Mouse (Mus musculus): ENCODE results near the gene Gm49358. TPM values are rescaled to one million over a fixed set of nuclear protein-coding genes. Genes with fewer than 3 reads are reported as not detected.

The Gm49358 gene
- total and polyA plus RNA-seq, 3 experiments: 2.0 TPM; not detected in 2

GRCm38 (mm10) chr10:86860396-86860795 lies 96.6 kb downstream of the Gm49358 start:
- H3K27me3 ChIP-seq (replicated peaks): no peaks in the 10 kb centered on the region
- no peak overlapping the region for H3K27ac ChIP-seq (ENCODE audit: insufficient read depth, low read depth)
- H3K36me3 ChIP-seq (replicated peaks in 1 of 2; ENCODE audit: control insufficient read depth in 1 of 2, insufficient read depth in 1 of 2, low read length in 1 of 2): no peaks in the 10 kb centered on the region
- dilution Hi-C loops (cut with MboI; ENCODE audit: extremely low pct_ligation_motif_present, extremely low pct_unique_long_range_greater_than_20kb, low sequenced_read_pairs) (no loop called here), in situ Hi-C loops (cut with MboI; ENCODE audit: low pct_ligation_motif_present, low pct_unique_long_range_greater_than_20kb, low sequenced_read_pairs) (no loop called here)
- no peak for TF ChIP-seq KAT2A (IDR thresholded peaks at IDR 0.05; ENCODE audit: insufficient replicate concordance, low read length)
- TF ChIP-seq POLR2AphosphoS2 (IDR thresholded peaks at IDR 0.05; ENCODE audit: low read depth, low read length): no peak
- TF ChIP-seq MAZ (IDR thresholded peaks at IDR 0.05; ENCODE audit: low read depth, low read length): no peak
- TF ChIP-seq EP300 (IDR thresholded peaks at IDR 0.05; ENCODE audit: low read length): no peak
- no peak for TF ChIP-seq SIN3A (IDR thresholded peaks at IDR 0.05; ENCODE audit: low read length)
- TF ChIP-seq RAD21 (IDR thresholded peaks at IDR 0.05; ENCODE audit: low read depth, low read length): no peak
- TF ChIP-seq POLR2A (IDR thresholded peaks at IDR 0.05; ENCODE audit: low read depth, low read length): no peak
- no peak for TF ChIP-seq USF2 (conservative IDR thresholded peaks at IDR 0.05; ENCODE audit: low read depth, low read length)
- no peak for TF ChIP-seq NELFE (IDR thresholded peaks at IDR 0.05; ENCODE audit: low read depth, low read length)
- TF ChIP-seq CHD1 (IDR thresholded peaks at IDR 0.05; ENCODE audit: low read depth, low read length): no peak
- no peak for TF ChIP-seq TCF12 (IDR thresholded peaks at IDR 0.05; ENCODE audit: low read depth, low read length)
- TF ChIP-seq CHD2 (IDR thresholded peaks at IDR 0.05; ENCODE audit: low read length): no peak
- no peak for TF ChIP-seq TBP (conservative IDR thresholded peaks at IDR 0.05; ENCODE audit: low read depth, low read length)
- no peak for TF ChIP-seq GABPA (IDR thresholded peaks at IDR 0.05; ENCODE audit: insufficient replicate concordance, low read depth, low read length)
- no peak for TF ChIP-seq JUN (IDR thresholded peaks at IDR 0.05; ENCODE audit: insufficient read depth, low read depth, low read length)
- no peak for TF ChIP-seq PAX5 (IDR thresholded peaks at IDR 0.05; ENCODE audit: low read length)
- no peaks in the 10 kb centered on the region for H3K79me2 ChIP-seq (replicated peaks; ENCODE audit: control insufficient read depth, extremely low read depth, insufficient read depth, poor library complexity, severe bottlenecking)
- H3K4me3 ChIP-seq (replicated peaks in 1 of 3; ENCODE audit: low read depth in 2 of 3, low read length in 2 of 3, poor library complexity in 1 of 3): no peak overlapping the region
- H3K4me2 ChIP-seq (ENCODE audit: insufficient read depth, low read depth, poor library complexity, severe bottlenecking): no peak overlapping the region
- no peak for DNase-seq (ENCODE audit: extremely low read depth)
- no peaks in the 10 kb centered on the region for H3K9me3 ChIP-seq (replicated peaks; ENCODE audit: low read length)
- H3K4me1 ChIP-seq (ENCODE audit: control insufficient read depth in 1 of 2, insufficient read depth in 2 of 2): peaks cover 0 to 10% of the 10 kb centered on the region in 2 experiments; a peak in 1 of 4 replicates
- H3K9ac ChIP-seq (ENCODE audit: insufficient read depth, low read depth): no peak overlapping the region

DNA sequence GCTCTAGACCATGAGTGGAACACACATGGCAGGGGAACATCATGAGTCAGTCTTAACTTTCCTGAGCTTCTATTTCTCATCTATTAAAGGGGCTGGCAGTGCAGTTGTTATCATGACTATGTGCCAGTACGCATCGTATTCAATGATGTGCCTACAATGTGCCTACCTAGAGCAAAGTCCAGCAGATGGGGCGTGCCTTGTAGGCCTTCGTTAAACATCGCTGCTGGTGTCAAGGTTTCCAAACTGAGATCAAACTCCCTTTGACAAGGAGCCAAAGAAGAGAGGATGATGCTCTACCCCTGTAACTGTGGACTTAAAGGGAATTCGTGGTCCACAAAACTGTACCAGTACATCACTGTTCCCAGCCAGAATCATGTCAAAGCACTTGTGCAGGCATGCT lies 98.7 kb downstream of the Gm49358 start:
- in situ Hi-C loops (cut with MboI; ENCODE audit: low pct_ligation_motif_present, low pct_unique_long_range_greater_than_20kb, low sequenced_read_pairs): no loop called here
- no peak overlapping the region for H3K27ac ChIP-seq (ENCODE audit: insufficient read depth, low read depth)
- no peak overlapping the region for H3K9ac ChIP-seq (ENCODE audit: insufficient read depth, low read depth)
- no peaks in the 10 kb centered on the region for H3K36me3 ChIP-seq (replicated peaks in 1 of 2; ENCODE audit: control insufficient read depth in 1 of 2, insufficient read depth in 1 of 2, low read length in 1 of 2)
- H3K9me3 ChIP-seq (replicated peaks; ENCODE audit: low read length): no peaks in the 10 kb centered on the region
- dilution Hi-C loops (cut with MboI; ENCODE audit: extremely low pct_ligation_motif_present, extremely low pct_unique_long_range_greater_than_20kb, low sequenced_read_pairs): no loop called here
- H3K4me3 ChIP-seq (replicated peaks in 1 of 3; ENCODE audit: low read depth in 2 of 3, low read length in 2 of 3, poor library complexity in 1 of 3): no peak overlapping the region
- H3K4me1 ChIP-seq (ENCODE audit: control insufficient read depth in 1 of 2, insufficient read depth in 2 of 2): peaks cover 0 to 10% of the 10 kb centered on the region in 2 experiments; a peak in 1 of 4 replicates
- no peaks in the 10 kb centered on the region for H3K79me2 ChIP-seq (replicated peaks; ENCODE audit: control insufficient read depth, extremely low read depth, insufficient read depth, poor library complexity, severe bottlenecking)
- no peak for DNase-seq (ENCODE audit: extremely low read depth)
- no peak overlapping the region for H3K4me2 ChIP-seq (ENCODE audit: insufficient read depth, low read depth, poor library complexity, severe bottlenecking)
- no peaks in the 10 kb centered on the region for H3K27me3 ChIP-seq (replicated peaks)
- no peak for TF ChIP-seq JUN (IDR thresholded peaks at IDR 0.05; ENCODE audit: insufficient read depth, low read depth, low read length)
- no peak for TF ChIP-seq TCF12 (IDR thresholded peaks at IDR 0.05; ENCODE audit: low read depth, low read length)
- TF ChIP-seq NELFE (IDR thresholded peaks at IDR 0.05; ENCODE audit: low read depth, low read length): no peak
- no peak for TF ChIP-seq SMC3 (IDR thresholded peaks at IDR 0.05; ENCODE audit: low read depth, low read length)
- TF ChIP-seq EP300 (IDR thresholded peaks at IDR 0.05; ENCODE audit: low read length): no peak
- TF ChIP-seq ZKSCAN1 (IDR thresholded peaks at IDR 0.05; ENCODE audit: borderline replicate concordance, low read depth, low read length): no peak
- no peak for TF ChIP-seq RCOR1 (conservative IDR thresholded peaks at IDR 0.05; ENCODE audit: low read depth, low read length)
- no peak for TF ChIP-seq HCFC1 (IDR thresholded peaks at IDR 0.05; ENCODE audit: low read depth, low read length)
- no peak for TF ChIP-seq BHLHE40 (IDR thresholded peaks at IDR 0.05; ENCODE audit: low read depth, low read length)
- no peak for TF ChIP-seq POLR2AphosphoS2 (IDR thresholded peaks at IDR 0.05; ENCODE audit: low read depth, low read length)
- TF ChIP-seq KAT2A (IDR thresholded peaks at IDR 0.05; ENCODE audit: insufficient replicate concordance, low read length): no peak
- TF ChIP-seq SIN3A (IDR thresholded peaks at IDR 0.05; ENCODE audit: low read length): no peak
- no peak for TF ChIP-seq MEF2A (IDR thresholded peaks at IDR 0.05; ENCODE audit: borderline replicate concordance, low read depth, low read length)
- no peak for TF ChIP-seq E2F4 (IDR thresholded peaks at IDR 0.05; ENCODE audit: insufficient replicate concordance, low read depth, low read length)

Measured in CH12.LX (cell line).